Mouse (Mus musculus) gastrocnemius, adult 2 months (tissue): ENCODE measurements around the gene Rcc1. TPM values are rescaled to one million over a fixed set of nuclear protein-coding genes. Genes with fewer than 3 reads are reported as not detected.

Experiments used
- total RNA-seq, 2 experiments: library from RNA; stranded (reverse); gene quantifications; 2 replicates each; pipeline ENCODE4 v1.2.3; 2021

The Rcc1 gene
- total RNA-seq, 2 experiments from 2014 or later: 7.7 to 7.8 TPM

Other genes starting within 250 kb of the Rcc1 start
- not detected for gene Oprd1, start 209.1 kb downstream of the Rcc1 start, total RNA-seq
- 10 to 100 TPM; 27.3 to 27.6 TPM for gene Ythdf2, start 141.3 kb downstream of the Rcc1 start, total RNA-seq
- gene Gmeb1, start 92.0 kb downstream of the Rcc1 start, total RNA-seq: 10 to 100 TPM in 1 of 2 experiments, 1 to 10 TPM in 1; 8.7 to 10.6 TPM
- gene Taf12, start 79.2 kb downstream of the Rcc1 start, total RNA-seq: 10 to 100 TPM; 34.7 to 38.4 TPM
- under 1 TPM in 1 of 2 experiments, not detected in 1; 0.33 TPM for gene Rab42, start 50.2 kb downstream of the Rcc1 start, total RNA-seq
- 10 to 100 TPM; 10.4 to 11.7 TPM for gene Trnau1ap, start 24.1 kb downstream of the Rcc1 start, total RNA-seq
- 10 to 100 TPM; 14.6 to 15.6 TPM for gene Phactr4, start 68.9 kb upstream of the Rcc1 start, total RNA-seq
- 1 to 10 TPM; 2.9 to 3.3 TPM for gene Med18, start 110.3 kb upstream of the Rcc1 start, total RNA-seq
- 1 to 10 TPM; 1.5 to 2.1 TPM for gene Sesn2, start 156.9 kb upstream of the Rcc1 start, total RNA-seq
- 10 to 100 TPM; 41.0 to 60.0 TPM for gene Atpif1, start 180.1 kb upstream of the Rcc1 start, total RNA-seq
- gene Dnajc8, start 181.9 kb upstream of the Rcc1 start, total RNA-seq: 10 to 100 TPM; 47.2 to 59.3 TPM
- under 1 TPM; 0.56 to 0.98 TPM for gene Ptafr, start 210.5 kb upstream of the Rcc1 start, total RNA-seq